Mouse (Mus musculus) neural tube, embryonic 12.5 days (tissue): ENCODE measurements around the gene Fam129c. TPM values are rescaled to one million over a fixed set of nuclear protein-coding genes. Genes with fewer than 3 reads are reported as not detected.

Experiments used
- ATAC-seq: fragments of 200-750 bp; cut with Nextera tagmentation; 2 replicates; pipeline ENCODE4 v1.8.0; 2017; ENCODE audit warnings: low read depth, mild to moderate bottlenecking, moderate TSS enrichment, moderate library complexity; ENCODE audit not compliant: low FRiP score
- H3K27ac ChIP-seq: fragments of 300-500 bp; sonication (generic); 2 replicates; pipeline ENCODE4 v1.5.1; 2016
- H3K27me3 ChIP-seq: fragments of 300-500 bp; sonication (generic); replicated peaks from 2 replicates; pipeline ENCODE4 v1.6.1; 2016; ENCODE audit warnings: mild to moderate bottlenecking
- H3K36me3 ChIP-seq: fragments of 300-500 bp; sonication (generic); 2 replicates; pipeline ENCODE4 v1.6.1; 2016; ENCODE audit warnings: mild to moderate bottlenecking
- H3K4me1 ChIP-seq: fragments of 300-500 bp; sonication (generic); 2 replicates; pipeline ENCODE4 v1.6.1; 2016
- H3K4me2 ChIP-seq: fragments of 300-500 bp; sonication (generic); replicated peaks from 2 replicates; pipeline ENCODE4 v1.6.1; 2016; ENCODE audit warnings: mild to moderate bottlenecking
- H3K4me3 ChIP-seq: fragments of 300-500 bp; sonication (generic); 2 replicates; pipeline ENCODE4 v1.5.1; 2016
- H3K9ac ChIP-seq: fragments of 300-500 bp; sonication (generic); 2 replicates; pipeline ENCODE4 v1.6.1; 2016; ENCODE audit warnings: mild to moderate bottlenecking
- H3K9me3 ChIP-seq: fragments of 300-500 bp; sonication (generic); 2 replicates; pipeline ENCODE4 v1.6.1; 2016; ENCODE audit warnings: mild to moderate bottlenecking
- WGBS: fragments of 180-500 bp; shearing (Covaris S2); methylation state at CpG from one replicate; pipeline ENCODE4 v1.1.7; 2016; 5-methylcytosine and 5-hydroxymethylcytosine counted together
- polyA plus RNA-seq: library from polyadenylated mRNA; unstranded; fragments of >200 nt; fragmentation: Nextera tagmentation; extraction: Ambion mirVana; gene quantifications from 2 replicates; pipeline ENCODE4 v1.2.1, GENCODE M21; 2016

The Fam129c gene
- polyA plus RNA-seq, 1 experiment from 2014 or later: 4.9 TPM

DNA sequence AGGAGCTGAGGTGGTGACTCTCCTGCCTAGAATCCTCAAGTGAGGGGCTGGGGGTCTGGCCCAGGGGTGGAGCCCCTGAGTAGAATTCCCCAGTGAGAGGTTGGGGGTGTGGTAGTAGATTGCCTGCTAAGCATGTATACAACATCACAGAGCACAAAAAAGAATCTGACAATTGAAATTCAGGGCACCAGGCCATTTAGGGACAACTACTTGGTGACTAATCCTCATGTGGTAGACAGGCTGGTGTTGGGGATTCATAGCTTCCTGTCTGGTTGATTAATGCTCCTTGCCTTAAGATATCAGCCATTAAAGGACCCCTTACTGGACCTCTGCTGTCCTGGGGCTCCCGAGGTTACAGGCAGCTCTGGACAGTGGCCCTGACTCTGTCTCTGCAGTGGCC lies 18.4 kb upstream of the Fam129c start:
- WGBS: 82% methylated on average over 1 of the region's 1 CpGs
- H3K4me3 ChIP-seq: no peak overlapping the region
- no peaks in the 10 kb centered on the region for H3K27me3 ChIP-seq
- H3K9me3 ChIP-seq: no peaks in the 10 kb centered on the region
- ATAC-seq: no peak
- H3K4me1 ChIP-seq: no peaks in the 10 kb centered on the region
- no peak overlapping the region for H3K9ac ChIP-seq
- H3K36me3 ChIP-seq: peaks cover 18% of the 10 kb centered on the region
- no peak overlapping the region for H3K27ac ChIP-seq
- no peak overlapping the region for H3K4me2 ChIP-seq

DNA sequence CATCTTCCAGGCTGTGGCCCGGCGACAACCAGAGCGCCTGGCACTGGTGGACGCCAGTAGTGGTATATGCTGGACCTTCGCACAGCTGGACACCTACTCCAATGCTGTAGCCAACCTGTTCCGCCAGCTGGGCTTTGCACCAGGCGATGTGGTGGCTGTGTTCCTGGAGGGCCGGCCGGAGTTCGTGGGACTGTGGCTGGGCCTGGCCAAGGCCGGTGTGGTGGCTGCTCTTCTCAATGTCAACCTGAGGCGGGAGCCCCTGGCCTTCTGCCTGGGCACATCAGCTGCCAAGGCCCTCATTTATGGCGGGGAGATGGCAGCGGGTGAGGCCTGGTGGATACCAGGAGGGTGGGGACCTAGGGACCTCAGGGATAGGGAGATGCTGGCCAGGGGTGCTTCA lies 18.0 kb upstream of the Fam129c start:
- WGBS: 89% methylated on average over 14 of the region's 14 CpGs
- Histone ChIP-seq H3K9ac (no peak overlapping the region), H3K27me3 (no peaks in the 10 kb centered on the region), H3K4me2 (no peak overlapping the region), H3K4me1 (no peaks in the 10 kb centered on the region), H3K27ac (no peak overlapping the region), H3K9me3 (no peaks in the 10 kb centered on the region), H3K36me3 (peaks cover 22% of the 10 kb centered on the region), H3K4me3 (no peak overlapping the region)
- ATAC-seq: no peak

DNA sequence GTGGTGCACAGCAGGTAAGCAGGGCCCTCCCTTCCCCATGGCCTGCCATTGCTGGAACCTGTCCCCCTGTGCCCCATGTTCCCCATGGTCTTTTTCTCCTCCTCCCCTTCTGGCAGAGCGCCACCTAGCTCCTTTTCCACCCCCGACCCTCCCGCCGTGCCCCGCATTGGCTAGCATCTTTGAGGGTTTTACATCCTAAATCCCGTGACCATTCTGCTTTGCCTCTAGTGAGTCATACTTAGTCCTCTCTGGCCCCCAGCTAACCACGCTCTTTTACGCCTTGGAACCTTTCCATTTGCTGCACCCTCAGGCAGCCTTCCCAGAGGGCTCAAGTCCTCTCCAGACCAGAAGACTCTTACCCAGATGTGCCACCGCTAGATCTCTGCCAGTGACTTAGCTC lies 17.2 kb upstream of the Fam129c start:
- H3K36me3 ChIP-seq: peaks cover 30% of the 10 kb centered on the region
- H3K27ac ChIP-seq: no peak overlapping the region
- ATAC-seq: no peak
- no peaks in the 10 kb centered on the region for H3K27me3 ChIP-seq
- WGBS: 36% methylated on average over 9 of the region's 9 CpGs
- H3K9ac ChIP-seq: no peak overlapping the region
- H3K4me1 ChIP-seq: no peaks in the 10 kb centered on the region
- no peak overlapping the region for H3K4me3 ChIP-seq
- H3K9me3 ChIP-seq: no peaks in the 10 kb centered on the region
- no peak overlapping the region for H3K4me2 ChIP-seq

DNA sequence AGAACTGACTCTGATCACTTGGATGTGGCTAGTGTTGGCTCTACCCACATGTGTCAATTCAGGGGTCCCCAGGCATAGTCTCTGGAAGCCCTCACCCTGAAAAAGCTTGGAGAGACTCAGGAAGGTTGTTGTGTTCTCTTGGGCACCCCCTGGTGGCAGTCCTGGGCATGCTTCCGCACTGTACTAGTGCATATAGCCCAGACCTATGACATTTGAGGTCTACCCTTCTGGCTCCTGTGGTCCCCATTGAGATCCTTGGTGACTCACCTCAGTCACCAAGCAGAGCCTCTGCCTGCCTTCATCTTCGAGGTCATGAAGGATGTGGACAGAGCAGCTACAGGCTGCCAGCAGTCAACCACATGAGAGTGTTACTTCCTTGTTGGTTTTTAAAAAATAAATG lies 10.6 kb upstream of the Fam129c start:
- peak; percentile 21; the same call in 1 of the 2 replicates for ATAC-seq
- Histone ChIP-seq H3K9me3 (no peaks in the 10 kb centered on the region), H3K4me2 (no peak overlapping the region), H3K27ac (no peak overlapping the region), H3K4me3 (no peak overlapping the region), H3K36me3 (peaks cover 35% of the 10 kb centered on the region), H3K27me3 (no peaks in the 10 kb centered on the region), H3K9ac (no peak overlapping the region), H3K4me1 (peaks cover 13% of the 10 kb centered on the region)
- 89% methylated on average over 2 of the region's 2 CpGs for WGBS

DNA sequence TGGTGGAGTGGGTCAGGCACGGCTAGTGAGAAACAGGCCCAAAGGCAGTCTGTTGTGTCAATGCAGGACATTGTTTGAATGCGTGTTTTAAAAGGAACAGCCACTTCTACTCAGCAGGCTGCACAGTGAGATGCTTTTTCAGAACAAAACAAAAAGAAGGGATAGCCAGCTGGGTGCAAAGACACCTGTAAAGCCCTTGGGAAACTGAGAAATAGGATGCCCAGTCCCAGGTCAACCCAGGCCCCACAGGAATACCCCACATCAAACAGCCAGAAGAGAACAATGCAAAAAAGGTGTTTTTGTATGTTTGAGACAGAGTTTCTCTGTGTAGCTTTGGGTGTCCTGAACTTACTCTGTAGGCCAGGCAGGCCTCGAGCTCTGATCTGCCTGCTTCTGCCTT lies 8.7 kb upstream of the Fam129c start:
- Histone ChIP-seq H3K36me3 (peaks cover 35% of the 10 kb centered on the region), H3K27ac (no peak overlapping the region), H3K9ac (no peak overlapping the region), H3K9me3 (no peaks in the 10 kb centered on the region), H3K4me1 (peaks cover 26% of the 10 kb centered on the region), H3K4me3 (no peak overlapping the region), H3K4me2 (no peak overlapping the region), H3K27me3 (no peaks in the 10 kb centered on the region)
- no peak for ATAC-seq
- WGBS: 73% methylated on average over 3 of the region's 3 CpGs

DNA sequence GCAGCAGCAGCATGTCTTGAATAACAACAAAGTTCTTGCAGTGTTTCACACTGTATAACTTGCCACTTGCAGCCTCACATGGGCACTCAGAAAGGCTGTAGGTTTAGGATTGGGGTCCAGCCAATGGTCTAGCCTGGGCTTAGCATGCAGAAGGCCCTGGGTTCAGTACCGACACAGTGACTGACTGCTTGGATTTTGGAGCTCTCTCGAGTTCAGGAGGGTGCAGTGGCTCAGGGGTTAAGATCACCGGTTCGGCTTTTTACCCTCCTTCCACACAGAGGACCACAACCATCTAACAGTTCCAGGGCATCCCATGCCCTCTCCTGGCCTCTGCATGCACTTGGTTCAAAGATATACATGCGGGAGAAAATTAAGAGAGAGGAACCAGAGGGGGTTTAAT lies 6.4 kb upstream of the Fam129c start:
- Histone ChIP-seq H3K4me2 (peak overlapping the region; percentile 96), H3K36me3 (peaks cover 17% of the 10 kb centered on the region; the same call in 1 of the 2 replicates), H3K27me3 (no peaks in the 10 kb centered on the region), H3K4me1 (peaks cover 29% of the 10 kb centered on the region), H3K27ac (no peak overlapping the region), H3K9me3 (no peaks in the 10 kb centered on the region), H3K4me3 (peak overlapping the region; percentile 78), H3K9ac (peak overlapping the region; percentile 94)
- 37% methylated on average over 5 of the region's 5 CpGs for WGBS
- ATAC-seq: no peak

DNA sequence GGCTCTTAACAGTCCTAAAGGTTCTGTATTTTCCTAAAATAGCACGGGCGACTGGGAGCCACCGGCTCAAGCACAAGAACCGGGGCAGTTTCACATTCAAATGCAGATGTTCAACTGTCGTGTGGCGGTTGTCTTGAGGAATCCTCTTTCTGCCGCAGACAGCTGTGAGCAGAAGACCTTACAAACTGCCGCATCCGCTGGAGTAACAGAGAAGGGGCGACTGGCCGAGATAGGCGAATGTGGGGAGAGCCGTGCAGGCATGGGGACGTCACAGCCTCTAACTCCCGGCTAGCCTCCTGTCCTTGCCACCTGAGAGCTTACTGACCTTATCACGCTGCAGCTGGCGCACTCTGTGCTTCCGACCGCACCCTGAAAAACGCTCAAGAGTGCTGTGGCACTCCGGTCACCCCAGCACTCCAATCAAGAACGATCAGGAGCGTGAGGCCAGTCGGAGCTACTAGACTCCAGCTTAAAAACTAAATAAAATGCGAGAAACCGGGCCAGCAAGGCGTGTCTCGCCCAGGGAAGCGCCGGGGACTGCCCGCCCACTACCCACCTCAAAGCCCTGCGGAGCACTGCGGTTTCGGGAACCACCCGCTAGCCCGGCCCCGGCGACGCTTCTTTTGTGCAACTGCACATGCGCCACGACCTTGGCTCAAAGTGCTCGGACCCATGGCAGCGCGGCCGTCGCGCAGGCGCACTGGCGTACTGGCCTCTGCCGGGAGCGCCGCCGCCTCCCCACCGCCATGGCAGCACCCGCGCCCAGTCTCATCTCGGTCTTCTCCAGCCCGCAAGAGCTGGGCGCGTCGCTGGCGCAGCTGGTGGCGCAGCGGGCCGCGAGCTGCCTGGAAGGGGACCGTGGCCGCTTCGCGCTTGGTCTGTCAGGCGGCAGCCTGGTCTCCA lies 5.7 kb upstream of the Fam129c start, which contains the start of gene Pgls:
Gene Pgls, plus strand, starts transcription at position 706 of the 903 bp plus-strand sequence.
- under 1% methylated on average over 71 of the region's 71 CpGs for WGBS
- Histone ChIP-seq H3K4me1 (peaks cover 29% of the 10 kb centered on the region), H3K27me3 (no peaks in the 10 kb centered on the region), H3K4me2 (peak within 1 kb of the TSS; percentile 96), H3K36me3 (peaks cover 13% of the 10 kb centered on the region; the same call in 1 of the 2 replicates), H3K9ac (peak within 1 kb of the TSS; percentile 94), H3K4me3 (peak within 1 kb of the TSS; percentile 78), H3K9me3 (no peaks in the 10 kb centered on the region), H3K27ac (peak within 1 kb of the TSS; percentile 95)
- peak; percentile 89 for ATAC-seq

DNA sequence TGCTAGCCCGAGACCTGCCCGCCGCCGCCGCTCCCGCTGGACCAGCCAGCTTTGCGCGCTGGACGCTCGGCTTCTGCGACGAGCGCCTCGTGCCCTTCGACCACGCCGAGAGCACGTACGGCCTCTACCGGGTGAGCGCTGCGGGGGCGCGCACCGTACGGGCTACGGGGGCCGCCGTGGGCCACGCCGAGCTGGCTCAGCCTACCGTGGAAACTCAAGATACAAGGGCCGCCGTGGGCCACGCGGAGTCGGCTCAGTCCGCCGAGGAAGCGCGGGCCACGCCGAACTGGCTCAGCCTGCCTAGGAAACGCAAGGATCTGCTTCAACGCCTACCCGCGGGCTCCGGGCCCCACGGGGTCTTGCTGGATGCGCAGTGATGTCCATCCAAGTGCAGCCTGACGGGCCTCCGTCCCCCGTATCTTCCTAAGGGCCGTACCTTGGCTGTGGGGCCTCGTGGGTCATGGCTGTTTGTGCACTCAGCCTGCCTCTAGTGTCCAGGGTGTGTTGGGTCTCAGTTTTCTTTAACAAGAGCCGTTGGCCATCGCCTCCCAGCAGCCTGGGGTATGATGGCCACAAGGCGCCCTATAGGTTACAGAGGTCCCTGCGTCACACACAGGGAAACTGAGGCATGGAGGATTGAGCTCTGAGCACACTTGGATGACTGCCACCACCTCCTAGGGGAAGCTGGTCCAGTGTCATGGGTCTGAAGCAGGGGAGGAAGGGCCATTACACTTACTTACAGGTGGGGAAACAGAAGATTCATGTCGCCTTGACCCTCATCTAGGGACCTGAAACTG lies 4.9 kb upstream of the Fam129c start:
- Histone ChIP-seq H3K9me3 (no peaks in the 10 kb centered on the region), H3K9ac (peak overlapping the region; percentile 94), H3K4me3 (peak overlapping the region; percentile 78), H3K36me3 (peaks cover 4% of the 10 kb centered on the region; the same call in 1 of the 2 replicates), H3K4me2 (peak overlapping the region; percentile 96), H3K4me1 (peaks cover 29% of the 10 kb centered on the region), H3K27ac (peak overlapping the region; percentile 95), H3K27me3 (no peaks in the 10 kb centered on the region)
- peak; percentile 74 for ATAC-seq
- 5% methylated on average over 60 of the region's 60 CpGs for WGBS

DNA sequence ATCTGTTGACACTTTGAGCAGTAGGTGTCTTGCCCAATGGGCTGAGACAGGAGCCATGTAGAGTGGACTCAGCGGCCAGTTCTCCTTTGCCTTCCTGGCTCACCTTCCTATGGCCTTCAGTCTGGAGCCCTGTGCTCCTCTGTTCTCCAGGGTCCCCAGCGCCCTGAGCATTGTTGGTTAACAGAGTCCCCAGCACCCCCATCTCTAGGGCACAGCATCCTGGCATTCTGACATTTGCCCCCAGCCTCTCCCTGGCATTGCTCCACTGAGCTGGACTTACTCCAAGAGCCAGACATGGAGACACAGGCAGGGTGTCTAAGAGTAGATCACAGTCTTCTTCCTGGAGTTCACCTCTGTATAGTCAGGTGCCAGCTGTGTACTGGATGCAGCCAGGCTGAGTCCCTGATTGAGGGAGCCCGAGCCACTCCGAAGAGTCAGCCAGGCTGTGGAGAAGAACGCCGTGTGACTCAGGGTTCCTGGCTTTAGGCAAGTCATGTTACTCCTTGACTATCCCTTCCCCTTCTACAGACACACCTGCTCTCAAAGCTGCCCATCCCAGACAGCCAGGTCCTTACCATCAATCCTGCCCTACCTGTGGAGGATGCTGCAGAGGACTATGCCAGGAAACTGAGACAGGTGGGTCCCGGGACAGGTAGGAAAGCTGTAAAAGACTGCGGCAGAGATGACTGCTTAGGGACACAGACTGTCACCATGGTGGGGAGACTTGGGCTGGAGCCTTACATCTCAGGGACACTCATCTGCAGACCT lies 3.7 kb upstream of the Fam129c start:
- ATAC-seq: no peak
- H3K27me3 ChIP-seq: 0 out of 2 replicates have a peak, but pooled peaks cover under 1% of the 10 kb centered on the region
- H3K4me2 ChIP-seq: peak overlapping the region; percentile 96
- H3K27ac ChIP-seq: no peak overlapping the region
- no peak overlapping the region for H3K9ac ChIP-seq
- no peaks in the 10 kb centered on the region for H3K9me3 ChIP-seq
- H3K4me3 ChIP-seq: no peak overlapping the region
- H3K4me1 ChIP-seq: peaks cover 29% of the 10 kb centered on the region
- peaks cover 4% of the 10 kb centered on the region; the same call in 1 of the 2 replicates for H3K36me3 ChIP-seq
- WGBS: 95% methylated on average over 8 of the region's 8 CpGs

DNA sequence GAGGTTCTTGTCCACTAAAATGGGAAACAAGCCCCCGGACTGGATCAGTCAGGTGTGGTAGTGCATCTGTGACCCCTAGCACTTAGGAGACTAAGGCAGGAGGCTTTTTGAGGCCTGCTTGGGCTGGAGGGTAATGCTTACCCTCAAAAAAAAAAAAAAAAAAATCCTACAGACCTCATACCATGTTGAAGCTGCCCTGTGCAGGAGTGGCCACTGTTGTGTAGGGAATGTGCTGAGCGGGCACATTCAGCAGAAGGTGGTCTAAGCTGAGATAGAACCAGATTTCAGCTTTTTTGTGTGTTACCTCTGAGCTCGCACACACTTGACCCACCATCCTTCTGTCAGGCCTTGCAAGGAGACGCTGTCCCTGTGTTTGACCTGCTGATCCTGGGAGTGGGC lies 3.1 kb upstream of the Fam129c start:
- Histone ChIP-seq H3K9ac (no peak overlapping the region), H3K9me3 (no peaks in the 10 kb centered on the region), H3K4me3 (no peak overlapping the region), H3K4me1 (peaks cover 29% of the 10 kb centered on the region), H3K4me2 (no peak overlapping the region), H3K27me3 (0 out of 2 replicates have a peak, but pooled peaks cover 4% of the 10 kb centered on the region), H3K36me3 (peaks cover 8% of the 10 kb centered on the region; the same call in 1 of the 2 replicates), H3K27ac (no peak overlapping the region)
- WGBS: 90% methylated on average over 4 of the region's 4 CpGs
- ATAC-seq: no peak

DNA sequence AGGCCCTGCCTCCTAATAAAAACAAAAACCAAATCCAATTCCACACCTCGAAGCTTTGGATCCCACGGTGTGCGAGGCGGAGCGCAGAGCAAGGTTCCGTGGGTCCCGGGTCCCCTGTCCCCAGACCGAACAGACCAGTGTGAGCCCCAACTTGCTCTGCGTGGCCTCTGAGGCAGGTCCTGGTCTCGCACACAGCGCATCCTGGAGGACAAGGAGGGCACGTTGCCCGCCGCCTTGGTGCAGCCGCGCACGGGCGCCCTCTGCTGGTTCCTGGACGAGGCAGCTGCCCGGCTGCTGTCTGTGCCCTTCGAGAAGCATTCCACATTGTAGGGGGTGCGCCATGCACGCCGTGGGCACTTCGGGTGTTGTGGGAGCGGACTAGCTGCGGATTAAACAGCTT lies 1.6 kb upstream of the Fam129c start:
- ATAC-seq: 0 out of 2 replicates have a peak, but pooled peaks have one; percentile 1
- Histone ChIP-seq H3K9me3 (no peaks in the 10 kb centered on the region), H3K4me3 (no peak overlapping the region), H3K27ac (no peak overlapping the region), H3K27me3 (peaks cover 19% of the 10 kb centered on the region), H3K4me1 (peaks cover 23% of the 10 kb centered on the region), H3K4me2 (0 out of 2 replicates have a peak overlapping the region, but pooled peaks have one; percentile 26), H3K36me3 (peaks cover 13% of the 10 kb centered on the region; the same call in 1 of the 2 replicates), H3K9ac (no peak overlapping the region)
- WGBS: 11% methylated on average over 27 of the region's 27 CpGs
